In the genomic region with DNA sequence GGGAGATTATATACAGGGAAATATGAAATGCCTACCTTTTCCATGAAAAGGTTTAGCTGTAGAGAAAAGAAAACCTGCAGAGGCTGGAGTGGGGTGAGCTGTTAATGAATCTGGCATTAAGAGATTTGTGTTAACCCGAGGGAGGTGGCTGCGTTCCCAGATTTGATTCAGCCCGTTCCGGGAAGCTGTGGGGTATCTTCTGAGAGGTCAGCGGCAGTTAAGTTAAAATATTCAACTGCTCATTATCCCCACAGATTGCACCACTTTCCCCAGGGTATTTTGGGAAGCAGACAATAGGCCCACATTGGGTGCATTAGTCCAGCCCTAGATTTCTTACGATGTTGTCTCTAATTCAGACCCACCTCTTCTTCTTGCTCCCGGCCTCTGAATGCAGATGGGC, we compare ENCODE assay signal across 14 mouse cellular contexts.
DNase-seq lines count a peak whose midpoint lies in the region; ATAC-seq and TF ChIP-seq lines count a peak whose summit lies in the region.
"Had no signal": no experiment of that assay in that cellular context is flagged by ENCODE, and none has a peak within 500 bp of the region (broad histone marks: within the 10 kb centered on the region; RNA-seq: fewer than 3 reads in every experiment).

No protein-coding gene starts in this region.

- no peak for DNase-seq in forebrain, embryonic 10.5 days (ENCODE audit: extremely low spot score, low spot score)
- peak; percentile 66 for DNase-seq in lung, postnatal 0 days (ENCODE audit: low spot score)
- DNase-seq in lung, adult 2 months = no peak
- peak; percentile 13 to 23 for DNase-seq in cerebellum, adult 18-20 months
- DNase-seq in layer of hippocampus, postnatal 10 days (ENCODE audit: low spot score in 2 of 2) = peak; percentile 34 to 41
- no peak for DNase-seq in c-Kit-positive CD71-positive TER-119-positive erythroid progenitor cells, embryonic 14.5 days (ENCODE audit: low spot score)
- DNase-seq in hindbrain, embryonic 11.5 days (ENCODE audit: low spot score) = no peak
- DNase-seq: kidney, postnatal 25 days had no signal

- no peak overlapping the region for H3K4me2 ChIP-seq in forebrain, embryonic 16.5 days (ENCODE audit: low read length)
- H3K4me2 ChIP-seq in lung, postnatal 0 days (replicated peaks; ENCODE audit: low read depth, low read length) = no peak overlapping the region
- H3K4me2 ChIP-seq in hindbrain, embryonic 11.5 days (replicated peaks; ENCODE audit: low read depth, low read length) = no peak overlapping the region
- H3K4me2 ChIP-seq: limb, embryonic 12.5 days; lung, embryonic 15.5 days; neural tube, embryonic 15.5 days had no signal

- no peak overlapping the region for H3K27ac ChIP-seq in forebrain, embryonic 16.5 days (ENCODE audit: low read length)
- no peak overlapping the region for H3K27ac ChIP-seq in forebrain, embryonic 10.5 days
- no peak overlapping the region for H3K27ac ChIP-seq in lung, postnatal 0 days (ENCODE audit: low read length)
- H3K27ac ChIP-seq in hindbrain, embryonic 11.5 days (ENCODE audit: low read depth, low read length) = no peak overlapping the region
- H3K27ac ChIP-seq: limb, embryonic 12.5 days; lung, embryonic 15.5 days; neural tube, embryonic 15.5 days had no signal

- ATAC-seq in forebrain, embryonic 16.5 days = peak; percentile 57
- ATAC-seq in lung, postnatal 0 days = no peak
- no peak for ATAC-seq in hindbrain, embryonic 11.5 days (ENCODE audit: low FRiP score)
- ATAC-seq: inflammation-experienced regulatory T-cells, adult 6 months; midbrain, embryonic 16.5 days had no signal

- no peak for TF ChIP-seq CTCF in lung, postnatal 0 days (IDR thresholded peaks at IDR 0.05)
- TF ChIP-seq CTCF in lung, adult 2 months (IDR thresholded peaks at IDR 0.05; ENCODE audit: insufficient read depth, low read length) = no peak

- peaks cover 11% of the 10 kb centered on the region for H3K4me1 ChIP-seq in forebrain, embryonic 16.5 days (replicated peaks; ENCODE audit: control insufficient read depth, insufficient read depth, low read length)
- no peaks in the 10 kb centered on the region for H3K4me1 ChIP-seq in forebrain, embryonic 10.5 days
- no peaks in the 10 kb centered on the region for H3K4me1 ChIP-seq in lung, postnatal 0 days (ENCODE audit: insufficient read depth, low read depth, low read length)
- no peaks in the 10 kb centered on the region for H3K4me1 ChIP-seq in lung, adult 2 months (ENCODE audit: control insufficient read depth, insufficient read depth, low read length)
- H3K4me1 ChIP-seq in hindbrain, embryonic 11.5 days (replicated peaks; ENCODE audit: control insufficient read depth, insufficient read depth, low read length) = no peaks in the 10 kb centered on the region
- H3K4me1 ChIP-seq: limb, embryonic 12.5 days; lung, embryonic 15.5 days; neural tube, embryonic 15.5 days had no signal

- H3K4me3 ChIP-seq in forebrain, embryonic 16.5 days (replicated peaks; ENCODE audit: low read length) = no peak overlapping the region
- H3K4me3 ChIP-seq in forebrain, embryonic 10.5 days = no peak overlapping the region
- no peak overlapping the region for H3K4me3 ChIP-seq in lung, postnatal 0 days (ENCODE audit: low read depth, low read length)
- H3K4me3 ChIP-seq in lung, adult 2 months (replicated peaks; ENCODE audit: extremely low read depth, low read depth, low read length) = no peak overlapping the region
- H3K4me3 ChIP-seq in hindbrain, embryonic 11.5 days (ENCODE audit: low read depth, low read length) = no peak overlapping the region
- H3K4me3 ChIP-seq: limb, embryonic 12.5 days; lung, embryonic 15.5 days; neural tube, embryonic 15.5 days had no signal

- TF ChIP-seq POLR2A in lung, adult 2 months (IDR thresholded peaks at IDR 0.05; ENCODE audit: borderline replicate concordance, extremely low read depth, low read depth, low read length) = no peak

- no peak overlapping the region for H3K9ac ChIP-seq in forebrain, embryonic 16.5 days (replicated peaks; ENCODE audit: low read depth, low read length)
- no peak overlapping the region for H3K9ac ChIP-seq in lung, postnatal 0 days (replicated peaks; ENCODE audit: low read depth)
- H3K9ac ChIP-seq in hindbrain, embryonic 11.5 days (ENCODE audit: low read depth, low read length) = no peak overlapping the region
- H3K9ac ChIP-seq: limb, embryonic 12.5 days; lung, embryonic 15.5 days; neural tube, embryonic 15.5 days had no signal

- 0 out of 2 replicates have a peak, but pooled peaks have one; percentile 18 for TF ChIP-seq EP300 in lung, postnatal 0 days (IDR thresholded peaks at IDR 0.05)

- H3K36me3 ChIP-seq in forebrain, embryonic 16.5 days (ENCODE audit: control insufficient read depth, insufficient read depth) = no peaks in the 10 kb centered on the region
- no peaks in the 10 kb centered on the region for H3K36me3 ChIP-seq in forebrain, embryonic 10.5 days (replicated peaks)
- no peaks in the 10 kb centered on the region for H3K36me3 ChIP-seq in lung, postnatal 0 days (ENCODE audit: insufficient read depth, low read length)
- H3K36me3 ChIP-seq in hindbrain, embryonic 11.5 days (ENCODE audit: control insufficient read depth, insufficient read depth, low read length) = no peaks in the 10 kb centered on the region
- H3K36me3 ChIP-seq: limb, embryonic 12.5 days; lung, embryonic 15.5 days; neural tube, embryonic 15.5 days had no signal

- WGBS in forebrain, embryonic 16.5 days = 18% methylated on average over 7 of the region's 7 CpGs
- WGBS in forebrain, embryonic 10.5 days = 85% methylated on average over 7 of the region's 7 CpGs
- 64% methylated on average over 7 of the region's 7 CpGs for WGBS in lung, postnatal 0 days
- WGBS in lung, adult 2 months = 75% methylated on average over 7 of the region's 7 CpGs
- WGBS in hindbrain, embryonic 11.5 days = 88% methylated on average over 7 of the region's 7 CpGs

- no peaks in the 10 kb centered on the region for H3K27me3 ChIP-seq in forebrain, embryonic 16.5 days (replicated peaks; ENCODE audit: control insufficient read depth, insufficient read depth, low read length)
- H3K27me3 ChIP-seq in forebrain, embryonic 10.5 days (ENCODE audit: poor library complexity, severe bottlenecking) = no peaks in the 10 kb centered on the region
- H3K27me3 ChIP-seq in lung, postnatal 0 days (replicated peaks; ENCODE audit: insufficient read depth, low read length) = no peaks in the 10 kb centered on the region
- no peaks in the 10 kb centered on the region for H3K27me3 ChIP-seq in hindbrain, embryonic 11.5 days (ENCODE audit: control insufficient read depth, insufficient read depth, low read length)
- H3K27me3 ChIP-seq: limb, embryonic 12.5 days; lung, embryonic 15.5 days; neural tube, embryonic 15.5 days had no signal

- H3K9me3 ChIP-seq in forebrain, embryonic 16.5 days (ENCODE audit: control insufficient read depth, low read length) = no peaks in the 10 kb centered on the region
- no peaks in the 10 kb centered on the region for H3K9me3 ChIP-seq in forebrain, embryonic 10.5 days
- no peaks in the 10 kb centered on the region for H3K9me3 ChIP-seq in lung, postnatal 0 days (ENCODE audit: low read length)
- no peaks in the 10 kb centered on the region for H3K9me3 ChIP-seq in hindbrain, embryonic 11.5 days (ENCODE audit: control insufficient read depth, low read length)
- H3K9me3 ChIP-seq: limb, embryonic 12.5 days; lung, embryonic 15.5 days; neural tube, embryonic 15.5 days had no signal

Comparison
In these comparisons a context has a peak if more than half of its experiments do, and no peak if none do; other contexts are left out.
1. DNase-seq: peak in lung, postnatal 0 days (single experiment), cerebellum, adult 18-20 months (2 of 2) and layer of hippocampus, postnatal 10 days (2 of 2); none in forebrain, embryonic 10.5 days (single experiment), lung, adult 2 months (single experiment), c-Kit-positive CD71-positive TER-119-positive erythroid progenitor cells, embryonic 14.5 days (single experiment) and hindbrain, embryonic 11.5 days (single experiment).